ENCODE assay signal across 21 mouse cellular contexts in genomic region chr9:57627191-57627590, GRCm38 (mm10). TPM values are rescaled to one million over a fixed set of nuclear protein-coding genes. Genes with fewer than 3 reads are reported as not detected.
DNase-seq lines count a peak whose midpoint lies in the region.
"Had no signal": no experiment of that assay in that cellular context is flagged by ENCODE, and none has a peak within 500 bp of the region (broad histone marks: within the 10 kb centered on the region; RNA-seq: fewer than 3 reads in every experiment).

No protein-coding gene starts in this region.

- peak; percentile 92 for DNase-seq in heart, adult 11 months
- no peak for DNase-seq in heart, postnatal 14 days
- peak; percentile 16 for DNase-seq in thymus, postnatal 4 days
- DNase-seq in thymus, postnatal 10 days (ENCODE audit: low spot score in 2 of 2) = no peak
- DNase-seq in spleen, postnatal 4 days (ENCODE audit: low spot score in 2 of 2) = no peak
- DNase-seq: adrenal gland, adult 2 months; adrenal gland, postnatal 10 days; adrenal gland, postnatal 25 days; B cell, adult 2 months; cerebellum, adult 11 months; cerebellum, adult 18-20 months; cerebellum, adult 8-10 months; cerebellum, adult 9-11 months; cerebellum, postnatal 14 days; cerebellum, postnatal 36 days; embryo, embryonic 11 days had no signal

- intact Hi-C loops in heart, postnatal 14 days (cut with DNase I) = loop anchor here (5.0 kb wide), 1 partner anchor 85 kb away; no protein-coding TSS in a partner anchor

RNA-seq across cellular contexts. Expression of gene Lman1l, which starts 6.6 kb away (rescaled TPM):
- not detected for total RNA-seq in heart, postnatal 14 days (2021)
- total RNA-seq: adrenal gland, adult 2 months; adrenal gland, postnatal 10 days; adrenal gland, postnatal 25 days; adrenal gland, postnatal 4 days; CH12.LX; common myeloid progenitor, adult 5-6 weeks had no signal

RNA-seq across cellular contexts. Expression of gene Cplx3, which starts 21.1 kb away (rescaled TPM):
- not detected for total RNA-seq in heart, postnatal 14 days (2021)
- total RNA-seq: adrenal gland, adult 2 months; adrenal gland, postnatal 10 days; adrenal gland, postnatal 25 days; adrenal gland, postnatal 4 days; CH12.LX; common myeloid progenitor, adult 5-6 weeks; ES-E14; MEL had no signal

RNA-seq across cellular contexts. Expression of gene Csk, which starts 26.2 kb away (rescaled TPM):
- total RNA-seq in heart, postnatal 14 days (2021) = 10 to 100 TPM; 26.9 to 34.1 TPM

RNA-seq across cellular contexts. Expression of gene Ulk3, which starts 37.9 kb away (rescaled TPM):
- total RNA-seq in heart, postnatal 14 days (2021) = 1 to 10 TPM; 8.9 to 9.1 TPM

RNA-seq across cellular contexts. Expression of gene Cyp1a2, which starts 56.3 kb away (rescaled TPM):
- not detected for total RNA-seq in heart, postnatal 14 days (2021)
- total RNA-seq: adrenal gland, postnatal 25 days; CH12.LX; common myeloid progenitor, adult 5-6 weeks; MEL had no signal

Comparison
In these comparisons a context has a peak if more than half of its experiments do, and no peak if none do; other contexts are left out.
1. DNase-seq: peak in heart, adult 11 months (single experiment) and thymus, postnatal 4 days (single experiment); none in heart, postnatal 14 days (0 of 2), thymus, postnatal 10 days (0 of 2) and spleen, postnatal 4 days (0 of 2).